Mouse (Mus musculus) embryonic facial prominence, embryonic 13.5 days (tissue): ENCODE data around the gene Wdr35. TPM values are rescaled to one million over a fixed set of nuclear protein-coding genes. Genes with fewer than 3 reads are reported as not detected.
A peak's percentile ranks its signal among the peaks of the same experiment; 100 is the strongest.
"Not testable (repeated sequence)": the region's sequence is repeated elsewhere in the genome, so short reads cannot be mapped to it uniquely, and the experiment has no call there.

Source experiments
- ATAC-seq: fragments of 200-750 bp; cut with Nextera tagmentation; 2 replicates; pipeline ENCODE4 v1.8.0; 2017; ENCODE audit warnings: low read depth; ENCODE audit not compliant: insufficient number of reproducible peaks, insufficient read depth, low FRiP score, low TSS enrichment
- H3K27ac ChIP-seq: fragments of 300-500 bp; sonication (generic); 2 replicates; pipeline ENCODE4 v1.5.1; 2015; ENCODE audit warnings: moderate library complexity, mild to moderate bottlenecking, inconsistent platforms
- H3K27me3 ChIP-seq: fragments of 300-500 bp; sonication (generic); 2 replicates; pipeline ENCODE4 v1.6.1; 2015; ENCODE audit warnings: mild to moderate bottlenecking, inconsistent platforms
- H3K36me3 ChIP-seq: fragments of 300-500 bp; sonication (generic); 2 replicates; pipeline ENCODE4 v1.6.1; 2015; ENCODE audit warnings: mild to moderate bottlenecking, inconsistent platforms
- H3K4me1 ChIP-seq: fragments of 300-500 bp; sonication (generic); 2 replicates; pipeline ENCODE4 v1.6.1; 2015; ENCODE audit warnings: inconsistent platforms
- H3K4me2 ChIP-seq: fragments of 300-500 bp; sonication (generic); 2 replicates; pipeline ENCODE4 v1.6.1; 2015; ENCODE audit warnings: moderate library complexity, mild to moderate bottlenecking, inconsistent platforms
- H3K4me3 ChIP-seq: fragments of 300-500 bp; sonication (generic); 2 replicates; pipeline ENCODE4 v1.5.1; 2015; ENCODE audit warnings: mild to moderate bottlenecking, inconsistent platforms
- H3K9ac ChIP-seq: fragments of 300-500 bp; sonication (generic); 2 replicates; pipeline ENCODE4 v1.6.1; 2015; ENCODE audit warnings: mild to moderate bottlenecking, inconsistent platforms
- H3K9me3 ChIP-seq: fragments of 300-500 bp; sonication (generic); 2 replicates; pipeline ENCODE4 v1.6.1; 2016; ENCODE audit warnings: inconsistent platforms
- WGBS: fragments of 180-500 bp; shearing (Covaris S2); methylation state at CpG from one replicate; pipeline ENCODE4 v1.1.7; 2015; ENCODE audit warnings: mixed read lengths; 5-methylcytosine and 5-hydroxymethylcytosine counted together
- polyA plus RNA-seq: library from polyadenylated mRNA; unstranded; fragments of >200 nt; fragmentation: Nextera tagmentation; extraction: Ambion mirVana; gene quantifications from 2 replicates; pipeline ENCODE4 v1.2.1, GENCODE M21; 2015

The Wdr35 gene
- polyA plus RNA-seq = 22.6 and 26.5 TPM in 2 replicates

DNA sequence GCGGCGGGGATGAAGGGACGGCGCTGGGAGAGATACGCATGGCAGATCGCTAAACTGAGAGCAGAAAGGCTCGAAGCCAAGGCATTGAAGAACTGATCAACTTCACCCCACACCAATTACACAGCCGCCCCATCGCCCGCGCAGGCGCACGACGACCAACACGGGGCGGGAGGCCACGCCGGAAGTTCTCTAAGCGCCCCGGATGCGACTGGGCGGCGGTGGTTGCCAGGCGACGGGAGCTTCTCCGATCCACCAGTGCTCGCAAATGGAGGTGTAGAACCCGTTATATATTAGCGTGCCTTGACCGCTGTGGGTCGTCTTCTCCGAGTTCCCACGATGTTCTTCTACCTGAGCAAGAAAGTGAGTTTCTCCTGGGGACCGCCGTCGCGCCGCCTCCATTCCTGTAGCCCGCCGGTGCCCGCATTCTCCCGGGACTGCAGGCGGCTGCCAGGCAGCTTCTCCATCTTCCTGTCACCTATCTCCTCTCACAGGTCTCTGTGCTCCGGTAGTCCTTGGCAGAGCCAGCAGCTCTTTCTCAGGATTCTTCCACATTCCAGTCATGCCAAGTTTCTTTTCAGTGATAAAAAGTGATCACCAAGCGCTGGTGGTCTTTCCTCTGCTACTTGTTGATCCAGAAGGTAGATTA lies at the start of gene Wdr35:
TSS of gene Wdr35 (plus strand) at position 73 of the 646 bp plus-strand sequence.
- ATAC-seq = peak; percentile 82
- Histone ChIP-seq H3K27ac (peak within 1 kb of the TSS; percentile 76), H3K36me3 (peaks cover 10% of the 10 kb centered on the region), H3K4me2 (peak within 1 kb of the TSS; percentile 85), H3K4me1 (peaks cover 14% of the 10 kb centered on the region), H3K4me3 (peak within 1 kb of the TSS; percentile 75), H3K27me3 (no peaks in the 10 kb centered on the region), H3K9me3 (no peaks in the 10 kb centered on the region), H3K9ac (peak within 1 kb of the TSS; percentile 77)
- under 1% methylated on average over 45 of the region's 45 CpGs for WGBS

DNA sequence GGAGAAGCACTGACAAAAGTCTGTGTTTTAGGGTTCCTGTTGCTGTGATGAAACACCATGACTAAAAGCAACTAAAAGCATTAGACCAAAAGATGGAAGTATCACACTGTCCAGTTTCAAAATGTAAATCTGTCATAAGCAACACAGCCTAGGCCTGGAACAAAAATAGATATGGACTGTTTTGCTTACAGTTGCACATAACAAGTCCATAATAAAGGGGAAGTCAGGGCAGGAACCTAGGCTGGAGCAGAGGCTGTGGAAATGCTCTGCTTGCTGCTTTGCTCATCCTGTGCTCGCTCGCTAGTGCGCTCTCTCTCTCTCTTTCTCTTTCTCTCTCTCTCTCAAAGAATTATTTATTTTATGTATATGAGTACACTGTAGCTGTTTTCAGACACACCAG lies 46.0 kb upstream of the Wdr35 start:
- H3K4me1 ChIP-seq = peaks cover 50% of the 10 kb centered on the region
- no peaks in the 10 kb centered on the region for H3K27me3 ChIP-seq
- no peak overlapping the region for H3K4me3 ChIP-seq
- H3K27ac ChIP-seq = no peak overlapping the region
- H3K9ac ChIP-seq = no peak overlapping the region
- ATAC-seq = no peak
- H3K36me3 ChIP-seq = peaks cover 11% of the 10 kb centered on the region
- no peaks in the 10 kb centered on the region for H3K9me3 ChIP-seq
- H3K4me2 ChIP-seq = no peak overlapping the region
- WGBS = 92% methylated on average over 3 of the region's 3 CpGs

DNA sequence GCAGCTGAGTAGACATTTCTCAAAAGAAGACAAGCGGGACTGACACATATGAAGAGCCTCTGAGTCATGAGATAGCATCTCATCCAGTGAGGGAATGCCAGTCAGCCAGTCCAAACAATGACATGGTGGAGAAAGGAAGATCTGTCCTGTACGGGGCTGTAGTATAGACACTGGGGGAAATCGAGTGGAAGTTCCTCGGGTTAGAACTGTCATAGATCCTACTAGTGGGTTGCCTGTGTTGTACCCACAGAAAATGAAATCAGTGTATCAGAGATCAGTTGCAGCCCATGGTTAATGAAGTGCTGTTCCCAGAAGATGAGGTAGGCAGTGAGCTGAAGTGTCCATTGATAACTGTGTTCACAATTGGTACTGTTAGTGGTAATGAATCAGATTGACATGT lies 44.9 kb upstream of the Wdr35 start:
- Histone ChIP-seq H3K4me2 (no peak overlapping the region), H3K4me3 (no peak overlapping the region), H3K9ac (no peak overlapping the region), H3K9me3 (no peaks in the 10 kb centered on the region), H3K4me1 (peaks cover 45% of the 10 kb centered on the region), H3K36me3 (peaks cover 20% of the 10 kb centered on the region), H3K27me3 (no peaks in the 10 kb centered on the region), H3K27ac (no peak overlapping the region; the same call in 1 of the 2 replicates)
- 75% methylated on average over 4 of the region's 4 CpGs for WGBS
- no peak for ATAC-seq

DNA sequence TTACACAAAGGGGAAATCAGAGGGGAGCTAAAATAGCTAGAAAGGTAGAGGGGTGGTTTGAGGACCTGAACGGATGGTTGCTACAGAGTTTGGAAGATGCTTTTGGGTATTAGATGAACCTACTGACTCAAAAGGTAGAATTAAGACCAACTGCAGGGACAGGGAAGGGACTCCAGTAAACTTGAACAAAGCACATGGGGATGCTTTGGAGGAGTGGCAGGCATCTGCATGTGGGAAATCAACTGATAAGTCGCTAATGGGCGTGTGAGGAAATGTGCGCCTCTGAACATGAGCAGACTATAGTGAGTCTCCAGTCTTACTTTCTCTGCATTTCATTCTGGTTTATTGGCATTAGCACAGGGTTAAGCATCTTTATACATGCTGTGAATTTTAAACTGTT lies 42.6 kb upstream of the Wdr35 start:
- Histone ChIP-seq H3K4me1 (peaks cover 30% of the 10 kb centered on the region), H3K36me3 (peaks cover 32% of the 10 kb centered on the region)
- ATAC-seq = no peak

DNA sequence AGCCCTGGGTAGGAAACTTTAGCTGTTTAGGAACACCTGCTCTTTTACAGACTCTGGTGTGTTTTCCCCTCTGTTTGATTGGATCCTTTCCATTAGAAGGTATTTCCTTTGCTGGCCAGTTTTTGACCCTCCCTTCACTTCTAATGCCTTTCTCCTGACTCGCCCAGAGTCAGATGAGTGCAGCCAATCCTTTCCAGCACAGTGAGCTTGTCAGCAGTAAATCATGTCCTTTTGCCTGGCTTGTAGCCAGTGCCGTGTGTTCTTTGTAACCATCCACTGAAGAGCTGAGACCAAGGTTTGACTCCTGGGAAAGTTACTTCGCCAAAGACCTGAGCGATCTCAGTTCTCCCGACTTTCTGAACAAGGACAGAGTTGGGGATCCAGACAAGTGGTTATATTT lies 38.3 kb upstream of the Wdr35 start:
- H3K4me3 ChIP-seq = no peak overlapping the region
- H3K9me3 ChIP-seq = no peaks in the 10 kb centered on the region
- H3K4me2 ChIP-seq = no peak overlapping the region
- 87% methylated on average over 5 of the region's 5 CpGs for WGBS
- peaks cover 63% of the 10 kb centered on the region for H3K36me3 ChIP-seq
- no peak overlapping the region for H3K9ac ChIP-seq
- H3K4me1 ChIP-seq = peaks cover 6% of the 10 kb centered on the region; the same call in 1 of the 2 replicates
- no peak overlapping the region for H3K27ac ChIP-seq
- ATAC-seq = no peak
- H3K27me3 ChIP-seq = no peaks in the 10 kb centered on the region

More for the DNA sequence above, 42.6 kb upstream of the Wdr35 start:
- Histone ChIP-seq H3K9ac (no peak overlapping the region), H3K4me3 (no peak overlapping the region), H3K9me3 (no peaks in the 10 kb centered on the region), H3K27ac (no peak overlapping the region), H3K4me2 (no peak overlapping the region), H3K27me3 (no peaks in the 10 kb centered on the region)
- WGBS = 75% methylated on average over 4 of the region's 4 CpGs

DNA sequence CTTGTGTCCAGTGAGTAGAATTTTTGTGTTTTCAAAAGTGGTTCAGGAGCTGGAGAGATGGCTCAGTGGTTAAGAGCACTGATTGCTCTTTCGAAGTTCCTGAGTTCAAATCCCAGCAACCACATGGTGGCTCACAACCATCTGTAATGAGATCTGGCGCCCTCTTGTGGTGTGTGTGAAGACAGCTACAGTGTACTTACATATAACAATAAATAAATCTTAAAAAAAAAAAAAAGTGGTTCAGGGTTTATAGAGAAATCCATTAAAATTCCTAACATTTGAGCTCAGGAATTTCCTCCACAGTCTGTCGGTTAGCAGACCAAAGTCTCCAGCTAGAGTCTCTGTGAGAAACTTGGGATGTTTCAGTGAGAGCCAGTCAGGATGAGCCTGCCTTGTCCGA lies 37.5 kb upstream of the Wdr35 start:
- not testable (repeated sequence) for H3K27ac ChIP-seq, ATAC-seq, H3K4me2 ChIP-seq, H3K9me3 ChIP-seq, H3K27me3 ChIP-seq, H3K4me1 ChIP-seq, H3K4me3 ChIP-seq, H3K9ac ChIP-seq
- H3K36me3 ChIP-seq = peaks cover 63% of the 10 kb centered on the region
- WGBS = 71% methylated on average over 4 of the region's 4 CpGs

DNA sequence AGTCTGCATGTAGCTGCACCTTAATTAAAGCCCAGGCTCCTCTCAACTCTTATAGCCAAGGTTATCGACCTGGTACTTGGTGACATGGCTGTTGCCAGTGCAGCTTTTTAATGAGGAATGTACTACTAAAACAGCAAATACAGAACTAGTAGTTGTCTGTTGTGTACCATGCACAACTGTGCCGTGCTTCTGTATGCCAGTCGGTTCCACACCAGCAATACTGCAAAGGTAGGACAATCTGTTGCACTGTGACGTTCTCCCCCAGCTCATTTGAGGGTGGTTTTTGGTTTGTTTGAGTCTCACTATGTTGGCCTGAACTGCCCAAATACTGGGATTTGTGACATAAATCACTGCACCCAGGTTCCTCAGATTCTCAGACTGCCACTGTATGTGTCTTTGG lies 34.2 kb upstream of the Wdr35 start:
- H3K27ac ChIP-seq = no peak overlapping the region

DNA sequence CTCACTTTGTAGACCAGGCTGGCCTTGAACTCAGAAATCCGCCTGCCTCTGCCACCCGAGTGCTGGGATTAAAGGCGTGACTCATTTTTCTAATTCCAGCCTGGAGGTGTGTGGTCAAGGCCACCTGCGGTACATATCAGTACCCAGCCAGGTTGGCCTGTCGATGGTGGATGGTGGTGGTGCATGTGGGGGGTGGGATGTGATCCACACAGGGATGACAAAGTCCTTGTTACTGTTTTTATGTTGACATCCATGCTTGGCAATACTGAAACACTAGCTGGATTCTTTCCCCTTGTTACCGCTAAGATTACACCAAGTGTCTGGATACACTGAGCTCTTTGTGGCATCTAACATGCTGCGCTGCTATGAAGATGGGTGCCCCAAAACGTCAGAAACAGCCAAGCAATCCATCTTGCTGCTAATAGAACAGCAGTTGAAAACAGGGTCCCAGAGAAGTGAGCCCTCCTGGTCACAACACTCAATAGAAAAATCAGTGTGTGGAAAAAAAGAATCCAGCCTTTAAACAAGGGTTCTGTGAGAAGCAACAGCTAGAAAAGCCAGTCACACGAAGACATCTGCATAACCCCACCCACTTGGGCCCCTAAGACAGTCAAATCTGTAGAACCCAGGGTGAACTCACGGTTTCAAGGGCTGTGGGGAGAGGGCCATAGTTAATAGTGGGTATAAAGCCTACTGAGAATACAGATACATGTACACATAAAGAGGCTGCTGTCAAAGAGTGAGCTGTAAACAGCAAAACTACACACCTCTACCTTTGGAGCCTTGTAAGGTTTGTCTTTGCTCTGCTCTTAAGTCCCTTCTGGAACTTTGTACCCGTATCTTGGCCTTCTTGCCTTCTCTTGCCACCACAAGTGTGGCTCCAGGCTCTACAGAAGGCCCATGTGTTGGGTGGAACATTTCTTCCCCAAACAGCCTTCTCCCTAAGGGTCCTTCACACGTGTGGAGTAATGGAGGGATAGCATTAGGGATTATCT lies 33.4 kb upstream of the Wdr35 start:
- 69% methylated on average over 12 of the region's 12 CpGs for WGBS
- no peak for ATAC-seq
- Histone ChIP-seq H3K27me3 (no peaks in the 10 kb centered on the region), H3K27ac (peak overlapping the region; percentile 55; the same call in 1 of the 2 replicates), H3K36me3 (peaks cover 42% of the 10 kb centered on the region), H3K9ac (no peak overlapping the region), H3K4me2 (no peak overlapping the region), H3K4me3 (no peak overlapping the region), H3K9me3 (no peaks in the 10 kb centered on the region), H3K4me1 (no peaks in the 10 kb centered on the region; the same call in 1 of the 2 replicates)

More for the DNA sequence above, 34.2 kb upstream of the Wdr35 start:
- no peak overlapping the region for H3K4me2 ChIP-seq
- peaks cover 50% of the 10 kb centered on the region for H3K36me3 ChIP-seq
- no peaks in the 10 kb centered on the region for H3K27me3 ChIP-seq
- H3K4me1 ChIP-seq = no peaks in the 10 kb centered on the region; the same call in 1 of the 2 replicates
- H3K9me3 ChIP-seq = no peaks in the 10 kb centered on the region
- 90% methylated on average over 4 of the region's 4 CpGs for WGBS
- no peak for ATAC-seq
- no peak overlapping the region for H3K4me3 ChIP-seq
- no peak overlapping the region for H3K9ac ChIP-seq

DNA sequence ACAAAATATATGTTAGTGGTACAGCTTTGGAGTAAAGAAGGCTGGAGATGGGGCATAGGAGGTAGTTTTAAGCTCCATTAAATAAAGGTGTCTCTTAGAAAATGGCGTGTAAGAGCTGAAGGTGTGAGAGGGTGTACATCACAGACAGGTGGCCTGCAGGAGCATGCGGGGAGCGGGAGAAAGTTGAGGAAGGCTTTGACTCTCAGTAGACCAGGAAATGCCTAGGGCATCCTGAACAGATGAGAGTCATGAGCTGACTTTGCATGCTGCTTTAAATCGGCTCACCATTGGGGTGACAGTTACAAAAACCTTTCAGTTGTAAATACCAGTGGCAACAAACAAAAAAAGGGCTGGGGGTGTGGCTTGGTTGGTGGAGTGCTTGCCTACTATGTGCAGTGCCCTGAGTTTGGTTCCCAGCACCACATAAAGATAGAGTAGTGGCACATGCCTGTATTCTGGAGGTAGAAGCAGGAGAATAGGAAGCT lies 32.5 kb upstream of the Wdr35 start:
- peaks cover 3% of the 10 kb centered on the region for H3K4me1 ChIP-seq
- H3K9ac ChIP-seq = no peak overlapping the region
- H3K27ac ChIP-seq = no peak overlapping the region
- H3K4me2 ChIP-seq = no peak overlapping the region
- no peak overlapping the region for H3K4me3 ChIP-seq
- 46% methylated on average over 4 of the region's 4 CpGs for WGBS
- H3K9me3 ChIP-seq = no peaks in the 10 kb centered on the region
- H3K36me3 ChIP-seq = peaks cover 34% of the 10 kb centered on the region
- no peaks in the 10 kb centered on the region for H3K27me3 ChIP-seq
- ATAC-seq = no peak

DNA sequence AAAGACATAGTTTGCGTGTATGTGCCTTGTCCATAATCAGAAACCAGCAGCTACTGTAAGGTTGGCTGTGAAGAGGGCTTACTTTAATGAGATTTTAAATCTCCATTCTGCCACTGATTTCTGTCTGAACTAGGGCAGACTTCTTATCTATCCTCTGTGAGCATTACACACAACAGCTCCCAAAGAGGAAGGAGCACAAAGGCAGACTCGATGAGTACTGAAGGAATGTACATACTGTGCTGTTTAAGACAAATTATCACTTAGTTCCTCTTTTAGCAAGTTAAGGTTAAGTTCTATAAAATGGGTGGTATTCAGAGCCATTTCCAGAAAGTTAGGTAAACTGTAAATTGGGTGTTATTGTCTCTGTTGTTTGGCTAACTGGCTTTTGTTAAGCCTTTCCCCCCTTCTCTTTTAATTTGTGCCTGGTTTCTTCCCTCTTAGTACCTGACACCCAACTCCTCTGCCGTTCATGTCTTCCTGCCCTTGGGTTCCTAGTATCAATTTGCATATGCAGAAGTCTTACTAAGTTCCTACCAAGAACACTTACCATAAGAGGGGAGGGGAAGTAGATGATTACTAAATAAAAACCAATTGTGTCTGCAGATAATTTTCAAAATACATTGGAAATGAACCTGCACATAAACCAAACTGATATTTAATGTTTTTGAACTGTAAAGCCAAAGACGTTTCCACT lies 31.8 kb upstream of the Wdr35 start:
- no peaks in the 10 kb centered on the region for H3K27me3 ChIP-seq
- WGBS = 40% methylated on average over 4 of the region's 4 CpGs
- H3K9ac ChIP-seq = no peak overlapping the region
- no peak overlapping the region for H3K4me3 ChIP-seq
- H3K4me1 ChIP-seq = peaks cover 10% of the 10 kb centered on the region
- H3K4me2 ChIP-seq = no peak overlapping the region
- H3K9me3 ChIP-seq = no peaks in the 10 kb centered on the region
- H3K36me3 ChIP-seq = peaks cover 27% of the 10 kb centered on the region
- no peak overlapping the region for H3K27ac ChIP-seq
- no peak for ATAC-seq

DNA sequence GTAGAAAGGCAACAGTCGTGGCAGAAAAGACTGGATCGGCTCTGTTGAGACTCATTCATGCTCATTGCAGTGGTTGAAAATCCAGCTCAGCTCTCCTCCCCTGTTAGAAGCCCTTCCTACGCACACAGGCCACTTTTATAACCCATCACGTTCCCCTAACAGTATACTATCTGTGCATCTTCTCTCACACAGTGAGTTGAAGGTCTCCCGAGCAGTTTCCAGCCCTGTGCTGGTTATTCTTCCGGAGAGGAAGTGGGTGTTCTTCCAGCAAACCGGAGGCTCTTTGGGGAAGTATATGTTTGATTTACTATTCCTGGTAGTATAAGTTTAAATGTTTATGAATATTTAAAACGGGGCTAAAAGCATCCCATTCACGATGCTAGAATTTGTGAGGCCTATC lies 26.5 kb upstream of the Wdr35 start:
- Histone ChIP-seq H3K9ac (no peak overlapping the region; the same call in 1 of the 2 replicates), H3K9me3 (no peaks in the 10 kb centered on the region), H3K27me3 (peaks cover 18% of the 10 kb centered on the region; the same call in 1 of the 2 replicates), H3K36me3 (no peaks in the 10 kb centered on the region), H3K4me2 (peak overlapping the region; percentile 100; the same call in 1 of the 2 replicates), H3K4me3 (no peak overlapping the region), H3K27ac (peak overlapping the region; percentile 72), H3K4me1 (peaks cover 22% of the 10 kb centered on the region)
- WGBS = 57% methylated on average over 9 of the region's 9 CpGs
- no peak for ATAC-seq
